Mouse (Mus musculus) heart, adult 8-10 months (tissue): ENCODE data around the gene Tmco3. TPM values are rescaled to one million over a fixed set of nuclear protein-coding genes. Genes with fewer than 3 reads are reported as not detected.

Experiments used
- total RNA-seq, 4 experiments: library from RNA; stranded (reverse); gene quantifications; 2 replicates each; pipeline ENCODE4 v1.2.4; 2022

The Tmco3 gene
- total RNA-seq, 4 experiments from 2014 or later: 28.3 to 38.8 (median 33.8) TPM

Other genes starting within 250 kb of the Tmco3 start
- not detected for gene Proz, start 227.3 kb upstream of the Tmco3 start, total RNA-seq
- gene Pcid2, start 182.7 kb upstream of the Tmco3 start, total RNA-seq: 1 to 10 TPM; 8.4 to 9.7 (median 9.4) TPM
- 10 to 100 TPM; 75.8 to 84.1 (median 80.2) TPM for gene Cul4a, start 182.6 kb upstream of the Tmco3 start, total RNA-seq
- 100 to 1,000 TPM; 413 to 443 (median 429) TPM for gene Lamp1, start 129.0 kb upstream of the Tmco3 start, total RNA-seq
- 1 to 10 TPM; 3.7 to 6.6 (median 4.6) TPM for gene Grtp1, start 87.6 kb upstream of the Tmco3 start, total RNA-seq
- gene Adprhl1, start 34.0 kb upstream of the Tmco3 start, total RNA-seq: 100 to 1,000 TPM; 586 to 686 (median 600) TPM
- 10 to 100 TPM; 67.1 to 79.4 (median 73.3) TPM for gene Dcun1d2, start 59 bp upstream of the Tmco3 start, total RNA-seq
- 10 to 100 TPM; 34.4 to 43.9 (median 38.3) TPM for gene Tfdp1, start 50.6 kb downstream of the Tmco3 start, total RNA-seq
- not detected for gene Atp4b, start 108.6 kb downstream of the Tmco3 start, total RNA-seq
- gene Grk1, start 116.9 kb downstream of the Tmco3 start, total RNA-seq: not detected
- 1 to 10 TPM; 3.7 to 7.5 (median 5.7) TPM for gene Tmem255b, start 147.0 kb downstream of the Tmco3 start, total RNA-seq
- 100 to 1,000 TPM; 113 to 140 (median 124) TPM for gene Gas6, start 206.3 kb downstream of the Tmco3 start, total RNA-seq